Mouse (Mus musculus): ENCODE data around the gene Gucy2d.

- TF ChIP-seq CTCF (IDR thresholded peaks at IDR 0.05; ENCODE audit: insufficient read depth, low read depth, low read length) (no peak), POLR2A (IDR thresholded peaks at IDR 0.05; ENCODE audit: insufficient read depth, low read depth, low read length) (no peak)
These were observed 2.6 kb upstream of the Gucy2d start for GRCm38 (mm10) chr7:98437629-98438028.
